Mouse (Mus musculus) brown adipose tissue, adult 24 weeks (tissue): Measurements from ENCODE around the gene Aldh1l1. TPM values are rescaled to one million over a fixed set of nuclear protein-coding genes. Genes with fewer than 3 reads are reported as not detected.
A peak's percentile ranks its signal among the peaks of the same experiment; 100 is the strongest.

Experiments
- H3K27ac ChIP-seq: fragments of 200-500 bp; replicated peaks from 2 replicates; pipeline ENCODE4 v1.5.1; 2012; ENCODE audit warnings: low read depth, mild to moderate bottlenecking, low read length
- H3K4me1 ChIP-seq: fragments of 200-500 bp; 2 replicates; pipeline ENCODE4 v1.6.1; 2012; ENCODE audit warnings: low read length, mixed read lengths; ENCODE audit not compliant: control insufficient read depth, insufficient read depth, insufficient read length
- H3K4me3 ChIP-seq: fragments of 200-500 bp; 2 replicates; pipeline ENCODE4 v1.5.1; 2012; ENCODE audit warnings: low read depth, mild to moderate bottlenecking, low read length, moderate library complexity; ENCODE audit not compliant: insufficient read depth
- polyA plus RNA-seq: library from polyadenylated mRNA; stranded (reverse); fragments of >200 nt; gene quantifications from 2 replicates; pipeline ENCODE4 v1.2.4, GENCODE M21; 2012; ENCODE audit not compliant: missing spikeins, insufficient read depth, insufficient read length

The Aldh1l1 gene
- polyA plus RNA-seq, 1 experiment, result 46.2 TPM

GRCm38 (mm10) chr6:90465028-90465640 lies 21.1 kb upstream of the Aldh1l1 start:
- Histone ChIP-seq H3K4me3 (no peak overlapping the region), H3K4me1 (peaks cover 38% of the 10 kb centered on the region), H3K27ac (no peak overlapping the region)

GRCm38 (mm10) chr6:90466079-90466478 lies 20.1 kb upstream of the Aldh1l1 start:
- H3K4me3 ChIP-seq, result no peak overlapping the region
- H3K4me1 ChIP-seq, result peaks cover 47% of the 10 kb centered on the region
- H3K27ac ChIP-seq, result peak overlapping the region; percentile 39

- Histone ChIP-seq H3K4me3 (no peak overlapping the region), H3K27ac (no peak overlapping the region), H3K4me1 (peaks cover 54% of the 10 kb centered on the region)
Measured at GRCm38 (mm10) chr6:90466847-90467410, 19.3 kb upstream of the Aldh1l1 start.

- Histone ChIP-seq H3K4me3 (no peak overlapping the region), H3K27ac (no peak overlapping the region), H3K4me1 (peaks cover 57% of the 10 kb centered on the region)
Measured at GRCm38 (mm10) chr6:90468216-90468615, 18.0 kb upstream of the Aldh1l1 start.

- no peak overlapping the region for H3K4me3 ChIP-seq
- peaks cover 55% of the 10 kb centered on the region for H3K4me1 ChIP-seq
- no peak overlapping the region for H3K27ac ChIP-seq
Measured at GRCm38 (mm10) chr6:90469041-90469440, 17.2 kb upstream of the Aldh1l1 start.

GRCm38 (mm10) chr6:90470255-90470654 lies 16.0 kb upstream of the Aldh1l1 start:
- peak overlapping the region; percentile 67; the same call in 1 of the 2 replicates for H3K27ac ChIP-seq
- H3K4me3 ChIP-seq, result no peak overlapping the region
- peaks cover 44% of the 10 kb centered on the region for H3K4me1 ChIP-seq

GRCm38 (mm10) chr6:90470947-90471541 lies 15.2 kb upstream of the Aldh1l1 start:
- Histone ChIP-seq H3K4me1 (peaks cover 41% of the 10 kb centered on the region), H3K27ac (peak overlapping the region; percentile 67), H3K4me3 (no peak overlapping the region)

- Histone ChIP-seq H3K4me1 (peaks cover 33% of the 10 kb centered on the region), H3K27ac (no peak overlapping the region)
Measured at GRCm38 (mm10) chr6:90472079-90472478, 14.1 kb upstream of the Aldh1l1 start.

GRCm38 (mm10) chr6:90472697-90473096 lies 13.5 kb upstream of the Aldh1l1 start:
- no peak overlapping the region for H3K27ac ChIP-seq
- H3K4me1 ChIP-seq, result peaks cover 28% of the 10 kb centered on the region
- no peak overlapping the region for H3K4me3 ChIP-seq

More at GRCm38 (mm10) chr6:90472079-90472478, 14.1 kb upstream of the Aldh1l1 start:
- no peak overlapping the region for H3K4me3 ChIP-seq

GRCm38 (mm10) chr6:90473630-90474360 lies 12.4 kb upstream of the Aldh1l1 start:
- Histone ChIP-seq H3K4me1 (peaks cover 24% of the 10 kb centered on the region), H3K27ac (no peak overlapping the region), H3K4me3 (no peak overlapping the region)

- peaks cover 24% of the 10 kb centered on the region for H3K4me1 ChIP-seq
- no peak overlapping the region for H3K4me3 ChIP-seq
- no peak overlapping the region for H3K27ac ChIP-seq
Measured at GRCm38 (mm10) chr6:90474361-90474750, 11.9 kb upstream of the Aldh1l1 start.

GRCm38 (mm10) chr6:90475176-90475853 lies 10.9 kb upstream of the Aldh1l1 start:
- H3K4me1 ChIP-seq, result peaks cover 18% of the 10 kb centered on the region
- H3K27ac ChIP-seq, result no peak overlapping the region
- H3K4me3 ChIP-seq, result no peak overlapping the region

GRCm38 (mm10) chr6:90475854-90476212 lies 10.4 kb upstream of the Aldh1l1 start:
- peaks cover 13% of the 10 kb centered on the region for H3K4me1 ChIP-seq
- H3K27ac ChIP-seq, result no peak overlapping the region
- H3K4me3 ChIP-seq, result no peak overlapping the region

GRCm38 (mm10) chr6:90476941-90477518 lies 9.2 kb upstream of the Aldh1l1 start:
- peaks cover 3% of the 10 kb centered on the region; the same call in 1 of the 2 replicates for H3K4me1 ChIP-seq
- no peak overlapping the region for H3K27ac ChIP-seq
- no peak overlapping the region for H3K4me3 ChIP-seq

- no peak overlapping the region for H3K4me3 ChIP-seq
- no peak overlapping the region for H3K27ac ChIP-seq
- no peaks in the 10 kb centered on the region for H3K4me1 ChIP-seq
Measured at GRCm38 (mm10) chr6:90484249-90484648, 2.0 kb upstream of the Aldh1l1 start.
